Mouse (Mus musculus) A20 (cell line): ENCODE results near the gene Grin2b.
"Not testable (repeated sequence)": the region's sequence is repeated elsewhere in the genome, so short reads cannot be mapped to it uniquely, and the experiment has no call there.

Experiments used
- DNase-seq: peaks from one replicate; pipeline ENCODE4 v3.0.0-alpha.2; 2011; ENCODE audit warnings: low read depth, low spot score

The Grin2b gene

GRCm38 (mm10) chr6:135907137-135907536 lies 266.2 kb downstream of the Grin2b start:
- no peak for DNase-seq

- no peak for DNase-seq
Observed at GRCm38 (mm10) chr6:135904391-135904790, 268.9 kb downstream of the Grin2b start.

GRCm38 (mm10) chr6:135900410-135900809 lies 272.9 kb downstream of the Grin2b start:
- no peak for DNase-seq

GRCm38 (mm10) chr6:135899225-135899624 lies 274.1 kb downstream of the Grin2b start:
- DNase-seq: no peak

GRCm38 (mm10) chr6:135894793-135895228 lies 278.5 kb downstream of the Grin2b start:
- DNase-seq: no peak

- DNase-seq: no peak
Observed at GRCm38 (mm10) chr6:135882611-135883010, 290.7 kb downstream of the Grin2b start.

GRCm38 (mm10) chr6:135876163-135876726 lies 297.1 kb downstream of the Grin2b start:
- no peak for DNase-seq

GRCm38 (mm10) chr6:135874626-135875025 lies 298.7 kb downstream of the Grin2b start:
- no peak for DNase-seq

- no peak for DNase-seq
Observed at GRCm38 (mm10) chr6:135865832-135866231, 307.5 kb downstream of the Grin2b start.

- DNase-seq: no peak
Observed at GRCm38 (mm10) chr6:135863965-135864364, 309.3 kb downstream of the Grin2b start.

GRCm38 (mm10) chr6:135859502-135859901 lies 313.8 kb downstream of the Grin2b start:
- no peak for DNase-seq

GRCm38 (mm10) chr6:135854173-135854591 lies 319.1 kb downstream of the Grin2b start:
- no peak for DNase-seq

GRCm38 (mm10) chr6:135843755-135844154 lies 329.6 kb downstream of the Grin2b start:
- no peak for DNase-seq

GRCm38 (mm10) chr6:135836353-135836752 lies 337.0 kb downstream of the Grin2b start:
- no peak for DNase-seq

GRCm38 (mm10) chr6:135833542-135833941 lies 339.8 kb downstream of the Grin2b start:
- no peak for DNase-seq

GRCm38 (mm10) chr6:135832041-135832440 lies 341.3 kb downstream of the Grin2b start:
- DNase-seq: no peak

- no peak for DNase-seq
Observed at GRCm38 (mm10) chr6:135831032-135831431, 342.3 kb downstream of the Grin2b start.

- no peak for DNase-seq
Observed at GRCm38 (mm10) chr6:135829458-135829857, 343.9 kb downstream of the Grin2b start.

- DNase-seq: no peak
Observed at GRCm38 (mm10) chr6:135828976-135829375, 344.3 kb downstream of the Grin2b start.

GRCm38 (mm10) chr6:135827942-135828341 lies 345.4 kb downstream of the Grin2b start:
- no peak for DNase-seq

- DNase-seq: no peak
Observed at GRCm38 (mm10) chr6:135827317-135827716, 346.0 kb downstream of the Grin2b start.

- DNase-seq: not testable (repeated sequence)
Observed at GRCm38 (mm10) chr6:135826776-135827175, 346.5 kb downstream of the Grin2b start.

GRCm38 (mm10) chr6:135817391-135817790 lies 355.9 kb downstream of the Grin2b start:
- no peak for DNase-seq

- DNase-seq: no peak
Observed at GRCm38 (mm10) chr6:135813755-135814154, 359.6 kb downstream of the Grin2b start.
